Mouse (Mus musculus) stomach, embryonic 14.5 days (tissue): Measurements from ENCODE around the gene Smoc1. TPM values are rescaled to one million over a fixed set of nuclear protein-coding genes. Genes with fewer than 3 reads are reported as not detected.

Experiments
- ATAC-seq: fragments of 200-750 bp; cut with Nextera tagmentation; 2 replicates; pipeline ENCODE4 v1.8.0; 2017; ENCODE audit warnings: low read depth, moderate TSS enrichment; ENCODE audit not compliant: insufficient number of reproducible peaks, insufficient read depth, low FRiP score
- H3K27ac ChIP-seq: fragments of 300-500 bp; sonication (generic); 2 replicates; pipeline ENCODE4 v1.5.1; 2014; ENCODE audit warnings: mild to moderate bottlenecking, low read length, moderate library complexity, mixed read lengths
- H3K27me3 ChIP-seq: fragments of 300-500 bp; sonication (generic); 2 replicates; pipeline ENCODE4 v1.6.1; 2014; ENCODE audit warnings: low read length, control low read depth, mixed read lengths; ENCODE audit not compliant: control insufficient read depth, insufficient read depth
- H3K36me3 ChIP-seq: fragments of 300-500 bp; sonication (generic); 2 replicates; pipeline ENCODE4 v1.6.1; 2014; ENCODE audit warnings: mild to moderate bottlenecking, control low read depth, low read length, moderate library complexity, mixed read lengths; ENCODE audit not compliant: control insufficient read depth, insufficient read depth
- H3K4me1 ChIP-seq: fragments of 300-500 bp; sonication (generic); 2 replicates; pipeline ENCODE4 v1.6.1; 2014; ENCODE audit warnings: low read length, control low read depth, mixed read lengths; ENCODE audit not compliant: control insufficient read depth, insufficient read depth
- H3K4me2 ChIP-seq: fragments of 300-500 bp; sonication (generic); replicated peaks from 2 replicates; pipeline ENCODE4 v1.6.1; 2014; ENCODE audit warnings: low read depth, low read length, control low read depth
- H3K4me3 ChIP-seq: fragments of 300-500 bp; sonication (generic); 2 replicates; pipeline ENCODE4 v1.5.1; 2014; ENCODE audit warnings: low read depth, low read length, control low read depth
- H3K9ac ChIP-seq: fragments of 300-500 bp; sonication (generic); replicated peaks from 2 replicates; pipeline ENCODE4 v1.6.1; 2014; ENCODE audit warnings: low read depth, mild to moderate bottlenecking, control low read depth, low read length, moderate library complexity, mixed read lengths
- H3K9me3 ChIP-seq: fragments of 300-500 bp; sonication (generic); 2 replicates; pipeline ENCODE4 v1.6.1; 2016; ENCODE audit warnings: low read depth, low read length, control low read depth; ENCODE audit not compliant: control insufficient read depth
- WGBS: fragments of 180-500 bp; shearing (Covaris S2); extraction: QIAGEN DNeasy Blood & Tissue Kit; methylation state at CpG from one replicate; pipeline ENCODE4 v1.1.7; 2014; 5-methylcytosine and 5-hydroxymethylcytosine counted together
- polyA plus RNA-seq: library from polyadenylated mRNA; unstranded; fragments of >200 nt; fragmentation: Nextera tagmentation; extraction: Ambion mirVana; gene quantifications from 2 replicates; pipeline ENCODE4 v1.2.1, GENCODE M21; 2014

Gene Smoc1
- polyA plus RNA-seq, 1 experiment from 2014 or later: 4.7 TPM

DNA sequence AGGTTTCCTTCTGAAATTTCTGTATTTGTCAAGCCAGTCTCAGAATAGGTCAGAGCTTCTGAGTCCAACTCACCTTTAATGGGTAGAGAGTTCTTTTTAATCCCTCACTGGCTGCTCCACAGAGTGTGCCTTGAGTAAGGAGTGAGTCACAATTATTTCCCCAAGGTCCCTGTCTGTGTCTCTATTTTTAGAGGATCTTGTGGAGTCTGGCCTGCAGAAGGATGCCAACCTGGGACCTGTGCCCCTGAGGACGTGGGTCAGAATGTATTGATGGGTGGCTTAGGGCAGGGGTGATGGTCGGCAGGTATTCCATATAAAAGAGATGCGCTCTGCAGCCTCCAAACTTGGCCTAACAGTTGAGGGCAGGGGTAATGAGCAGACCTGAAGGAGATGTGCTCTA lies 115.6 kb downstream of the Smoc1 start:
- WGBS: 81% methylated on average over 3 of the region's 3 CpGs
- no peak overlapping the region for H3K4me3 ChIP-seq

DNA sequence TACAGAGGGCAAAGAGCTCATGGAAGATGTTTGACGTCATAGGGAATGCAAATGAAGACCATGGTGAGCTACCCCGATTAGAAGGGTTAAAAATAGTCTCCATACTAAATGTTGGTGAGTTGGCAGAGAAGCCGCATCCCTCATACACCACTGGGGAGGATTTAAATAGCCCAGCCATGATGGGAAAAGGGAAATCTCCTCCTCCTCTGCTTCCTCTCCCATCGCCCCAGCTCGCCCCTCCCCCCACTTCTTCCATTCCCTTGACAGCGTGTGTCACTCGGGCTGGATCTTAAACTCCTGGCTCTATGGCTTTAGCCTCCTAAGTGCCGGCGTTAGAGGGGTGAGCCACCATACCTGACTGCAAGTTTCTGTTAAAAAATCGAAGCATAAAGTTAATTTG lies 117.6 kb downstream of the Smoc1 start:
- no peaks in the 10 kb centered on the region for H3K9me3 ChIP-seq
- H3K27me3 ChIP-seq: no peaks in the 10 kb centered on the region
- no peaks in the 10 kb centered on the region for H3K36me3 ChIP-seq
- H3K27ac ChIP-seq: no peak overlapping the region
- 0 out of 2 replicates have a peak, but pooled peaks cover 7% of the 10 kb centered on the region for H3K4me1 ChIP-seq
- 50% methylated on average over 10 of the region's 10 CpGs for WGBS
- no peak overlapping the region for H3K9ac ChIP-seq
- no peak for ATAC-seq
- H3K4me2 ChIP-seq: no peak overlapping the region
- H3K4me3 ChIP-seq: no peak overlapping the region

More for the DNA sequence above, 115.6 kb downstream of the Smoc1 start:
- H3K9ac ChIP-seq: no peak overlapping the region
- ATAC-seq: no peak
- 0 out of 2 replicates have a peak, but pooled peaks cover 9% of the 10 kb centered on the region for H3K4me1 ChIP-seq
- H3K4me2 ChIP-seq: no peak overlapping the region
- H3K36me3 ChIP-seq: no peaks in the 10 kb centered on the region
- no peaks in the 10 kb centered on the region for H3K9me3 ChIP-seq
- no peaks in the 10 kb centered on the region for H3K27me3 ChIP-seq
- no peak overlapping the region for H3K27ac ChIP-seq

DNA sequence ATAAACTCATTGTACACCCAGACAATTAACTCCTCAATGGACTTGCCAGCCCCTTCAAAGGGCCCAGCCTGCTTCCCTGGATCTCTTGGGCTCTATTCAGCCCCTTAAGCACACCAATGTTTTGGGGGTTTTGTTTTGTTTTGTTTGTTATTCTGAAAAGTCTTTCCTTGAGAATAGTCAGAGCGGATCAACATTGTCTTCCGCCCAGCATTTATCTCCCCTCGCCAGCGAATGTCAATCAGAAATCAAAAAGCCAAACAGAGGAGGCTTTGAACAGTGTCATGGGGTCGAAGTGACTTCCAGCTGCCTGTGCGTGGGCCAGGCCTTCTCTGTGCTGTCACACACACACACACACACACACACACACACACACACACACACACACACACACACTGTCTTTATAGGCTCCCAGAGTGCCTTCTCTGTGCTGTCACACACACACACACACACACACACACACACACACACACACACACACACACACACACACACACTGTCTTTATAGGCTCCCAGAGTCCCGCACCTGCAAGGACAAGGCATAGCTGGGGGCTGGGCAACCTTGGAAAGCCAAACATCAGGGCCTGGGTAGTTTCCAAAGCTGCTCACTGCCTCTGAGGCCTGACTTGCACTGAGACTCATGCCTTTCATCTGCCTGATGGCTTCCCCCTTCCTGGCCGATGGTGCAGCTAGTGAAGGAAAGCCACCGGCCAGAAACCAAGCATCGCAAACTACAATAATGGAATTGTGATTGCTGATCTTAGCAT lies 120.0 kb downstream of the Smoc1 start:
- Histone ChIP-seq H3K4me3 (no peak overlapping the region), H3K4me2 (no peak overlapping the region), H3K4me1 (0 out of 2 replicates have a peak, but pooled peaks cover 2% of the 10 kb centered on the region), H3K9me3 (no peaks in the 10 kb centered on the region), H3K9ac (no peak overlapping the region), H3K36me3 (no peaks in the 10 kb centered on the region), H3K27me3 (no peaks in the 10 kb centered on the region), H3K27ac (no peak overlapping the region)
- ATAC-seq: no peak
- WGBS: 52% methylated on average over 10 of the region's 10 CpGs

DNA sequence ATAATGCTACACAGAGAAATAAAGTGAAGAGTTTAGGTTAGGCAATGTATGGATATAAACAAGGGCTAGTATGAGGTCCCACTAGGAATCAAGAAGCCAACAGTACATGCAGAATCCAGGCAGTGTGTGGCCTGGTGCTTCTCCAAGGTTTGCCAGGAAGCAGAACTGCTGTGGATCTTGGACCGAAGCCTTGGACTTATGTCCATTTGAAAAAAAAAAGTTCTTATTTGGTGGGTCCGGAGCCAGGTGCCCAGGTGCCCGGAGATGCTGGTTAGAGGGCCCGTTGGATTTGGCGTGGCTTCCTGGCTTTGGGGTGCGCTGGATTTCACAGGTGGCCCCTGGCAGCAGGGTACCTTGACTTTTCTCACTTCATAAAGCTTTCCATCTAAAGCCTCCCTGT lies 121.3 kb downstream of the Smoc1 start:
- Histone ChIP-seq H3K27ac (no peak overlapping the region), H3K9ac (no peak overlapping the region), H3K4me2 (no peak overlapping the region), H3K4me1 (no peaks in the 10 kb centered on the region), H3K4me3 (no peak overlapping the region), H3K36me3 (no peaks in the 10 kb centered on the region), H3K9me3 (no peaks in the 10 kb centered on the region), H3K27me3 (no peaks in the 10 kb centered on the region)
- no peak for ATAC-seq
- 95% methylated on average over 6 of the region's 6 CpGs for WGBS

DNA sequence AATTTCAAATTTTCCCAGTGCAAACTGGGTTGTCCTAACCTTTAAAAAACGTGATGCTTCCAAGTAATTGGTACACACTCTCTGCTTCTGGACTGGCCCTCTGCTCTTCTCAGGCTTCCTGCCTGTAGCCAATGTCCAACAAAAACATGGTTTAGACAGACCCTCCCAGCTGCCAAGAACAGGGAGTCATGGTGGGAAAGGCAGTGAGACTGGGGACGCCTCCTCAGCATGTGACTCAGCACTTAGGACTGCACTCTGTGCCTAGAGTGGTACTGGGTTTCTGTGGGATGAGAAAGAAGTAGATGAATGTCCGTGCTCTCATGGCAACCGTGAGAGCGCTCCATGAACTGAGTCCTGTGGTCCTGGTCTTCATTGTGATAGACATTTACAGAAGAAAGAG lies 124.3 kb downstream of the Smoc1 start:
- no peaks in the 10 kb centered on the region for H3K9me3 ChIP-seq
- H3K9ac ChIP-seq: no peak overlapping the region
- no peaks in the 10 kb centered on the region for H3K27me3 ChIP-seq
- no peak overlapping the region for H3K4me3 ChIP-seq
- H3K4me2 ChIP-seq: no peak overlapping the region
- no peak overlapping the region for H3K27ac ChIP-seq
- no peak for ATAC-seq
- no peaks in the 10 kb centered on the region for H3K36me3 ChIP-seq
- 86% methylated on average over 5 of the region's 5 CpGs for WGBS
- no peaks in the 10 kb centered on the region for H3K4me1 ChIP-seq

DNA sequence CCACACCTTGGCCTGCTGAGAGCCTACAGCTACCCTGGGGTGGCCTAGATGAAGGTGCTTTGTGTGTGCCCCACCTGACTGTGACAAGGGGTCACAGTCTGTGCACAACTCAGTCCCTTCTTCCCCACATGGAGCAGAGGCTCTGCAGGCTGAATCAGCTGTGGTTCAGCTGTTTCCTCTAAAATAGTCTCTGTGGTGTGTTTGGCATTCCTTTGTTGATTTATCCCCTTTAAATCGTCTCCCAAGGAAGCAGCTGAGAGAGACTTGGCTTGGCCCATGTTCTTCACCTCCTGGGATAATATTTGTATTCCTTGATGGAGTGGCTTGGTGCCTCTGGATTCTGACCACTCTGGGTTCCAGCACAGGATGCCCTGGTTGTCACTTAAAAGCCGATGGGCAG lies 125.5 kb downstream of the Smoc1 start:
- Histone ChIP-seq H3K4me2 (no peak overlapping the region), H3K4me1 (no peaks in the 10 kb centered on the region), H3K36me3 (no peaks in the 10 kb centered on the region), H3K9me3 (no peaks in the 10 kb centered on the region), H3K27ac (no peak overlapping the region), H3K27me3 (no peaks in the 10 kb centered on the region), H3K9ac (no peak overlapping the region), H3K4me3 (no peak overlapping the region)
- WGBS: 39% methylated on average over 2 of the region's 2 CpGs
- no peak for ATAC-seq

DNA sequence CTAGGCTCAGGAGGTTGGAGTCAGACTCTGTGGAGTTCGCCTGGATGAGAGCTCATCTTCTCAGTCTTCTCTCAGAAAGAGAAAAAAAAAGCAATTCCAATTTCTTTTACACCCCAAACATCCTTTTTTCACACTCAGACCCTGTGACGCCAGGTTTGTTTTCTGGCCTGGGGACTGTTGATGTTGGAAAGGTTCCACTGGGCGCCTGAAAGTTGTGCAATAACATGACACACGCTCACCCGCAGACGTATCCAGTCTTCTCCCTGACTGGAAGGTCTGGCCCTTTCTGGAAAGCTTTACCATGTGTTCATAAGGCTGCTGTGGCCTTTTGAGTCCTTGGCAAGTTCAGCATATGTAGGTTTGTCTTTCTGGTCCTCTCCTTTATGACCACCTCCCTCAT lies 129.1 kb downstream of the Smoc1 start:
- no peak for ATAC-seq
- H3K4me2 ChIP-seq: no peak overlapping the region
- H3K4me1 ChIP-seq: no peaks in the 10 kb centered on the region
- no peaks in the 10 kb centered on the region for H3K27me3 ChIP-seq
- H3K27ac ChIP-seq: no peak overlapping the region
- 90% methylated on average over 6 of the region's 6 CpGs for WGBS
- H3K4me3 ChIP-seq: no peak overlapping the region
- no peaks in the 10 kb centered on the region for H3K9me3 ChIP-seq
- no peaks in the 10 kb centered on the region for H3K36me3 ChIP-seq
- H3K9ac ChIP-seq: no peak overlapping the region

DNA sequence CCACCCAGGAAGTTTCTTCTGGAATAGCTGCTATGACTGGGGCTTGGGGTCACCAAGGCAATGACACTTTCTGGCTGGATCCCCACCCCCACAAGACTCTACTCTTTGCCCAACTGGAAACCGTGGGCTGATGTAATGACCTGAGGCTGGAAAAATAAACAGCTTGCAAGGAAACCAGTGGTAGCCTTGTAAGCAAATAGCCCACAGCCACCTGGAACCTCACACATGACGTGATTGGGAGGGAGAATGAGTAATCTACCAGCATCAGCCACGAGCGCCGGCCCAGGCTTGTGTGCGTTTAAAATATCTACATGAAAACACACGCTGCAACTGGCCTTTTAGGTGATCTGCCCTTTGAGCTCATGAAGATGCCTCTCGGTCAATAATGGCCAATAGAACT lies 130.2 kb downstream of the Smoc1 start:
- no peak overlapping the region for H3K4me2 ChIP-seq
- H3K9ac ChIP-seq: no peak overlapping the region
- no peaks in the 10 kb centered on the region for H3K9me3 ChIP-seq
- ATAC-seq: no peak
- H3K4me3 ChIP-seq: no peak overlapping the region
- H3K27me3 ChIP-seq: no peaks in the 10 kb centered on the region
- 50% methylated on average over 8 of the region's 8 CpGs for WGBS
- no peaks in the 10 kb centered on the region for H3K36me3 ChIP-seq
- H3K27ac ChIP-seq: no peak overlapping the region
- H3K4me1 ChIP-seq: no peaks in the 10 kb centered on the region

DNA sequence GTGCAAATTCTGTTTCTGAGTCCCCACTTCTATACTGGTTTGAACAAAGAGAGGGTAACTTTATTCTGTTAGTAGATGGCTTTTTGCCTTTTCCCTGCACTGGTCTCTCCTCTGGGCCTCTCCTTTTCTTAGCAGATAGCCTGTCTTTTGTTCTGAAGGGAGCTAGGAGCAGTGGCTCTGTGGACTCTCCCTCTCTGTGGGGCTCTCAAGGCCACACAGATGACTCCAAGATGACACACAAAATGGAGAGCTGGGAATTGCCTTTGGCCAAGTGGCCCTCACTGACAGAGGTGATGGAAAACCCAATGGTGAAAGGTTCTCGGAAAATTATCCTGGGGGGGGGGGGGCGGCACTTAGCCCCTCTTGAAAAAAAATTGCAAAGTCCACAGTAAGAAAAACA lies 133.3 kb downstream of the Smoc1 start:
- H3K27me3 ChIP-seq: no peaks in the 10 kb centered on the region
- 30% methylated on average over 2 of the region's 2 CpGs for WGBS
- no peaks in the 10 kb centered on the region for H3K9me3 ChIP-seq
- no peaks in the 10 kb centered on the region for H3K4me1 ChIP-seq
- ATAC-seq: no peak
- H3K4me3 ChIP-seq: no peak overlapping the region
- no peak overlapping the region for H3K27ac ChIP-seq
- H3K9ac ChIP-seq: no peak overlapping the region
- no peaks in the 10 kb centered on the region for H3K36me3 ChIP-seq
- no peak overlapping the region for H3K4me2 ChIP-seq
